ENCODE assay signal across 8 mouse cellular contexts in the genomic region with DNA sequence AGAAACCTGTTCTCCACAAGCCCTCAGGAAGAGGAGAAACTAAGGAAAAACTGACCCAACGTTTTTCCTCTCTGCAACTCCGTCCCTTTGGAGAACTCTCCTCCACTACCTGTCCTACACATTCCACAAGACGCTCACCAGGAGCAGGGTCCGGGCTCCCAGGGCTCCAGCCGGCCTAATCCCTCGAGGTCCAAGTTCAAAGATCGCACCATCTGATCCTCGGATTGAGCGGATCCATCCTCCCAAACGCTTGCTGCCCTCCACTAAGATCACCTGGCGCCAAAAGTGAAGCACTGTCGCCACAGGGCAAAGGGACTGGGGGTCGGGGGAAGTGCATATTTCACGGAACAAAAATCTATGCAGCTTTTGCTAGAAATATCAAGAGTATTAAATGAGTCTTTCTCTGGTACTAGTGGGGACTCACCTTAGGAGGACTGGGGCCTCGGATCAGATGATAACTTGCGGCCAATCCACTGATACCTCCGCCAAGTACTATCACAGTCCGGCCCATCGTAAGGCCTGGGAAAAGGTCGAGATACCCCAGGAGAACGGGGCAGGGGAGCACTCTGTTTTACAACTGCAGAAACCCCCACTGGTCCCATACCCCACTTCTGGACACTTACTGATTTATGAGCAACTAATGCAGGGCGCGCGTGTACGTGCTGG. TPM values are rescaled to one million over a fixed set of nuclear protein-coding genes. Genes with fewer than 3 reads are reported as not detected.
A peak's percentile ranks its signal among the peaks of the same experiment; 100 is the strongest.
DNase-seq lines count a peak whose midpoint lies in the region; ATAC-seq and TF ChIP-seq lines count a peak whose summit lies in the region.

No protein-coding gene starts in this region.

- peak overlapping the region; percentile 78 for H3K9ac ChIP-seq in MEL (ENCODE audit: control insufficient read depth, low read depth, low read length, poor library complexity, severe bottlenecking)
- peak overlapping the region; percentile 92 for H3K9ac ChIP-seq in heart, embryonic 13.5 days
- peak overlapping the region; percentile 63 for H3K9ac ChIP-seq in midbrain, embryonic 15.5 days

- peak overlapping the region; percentile 83 for H3K4me2 ChIP-seq in heart, embryonic 13.5 days
- H3K4me2 ChIP-seq in midbrain, embryonic 15.5 days = peak overlapping the region; percentile 79

- peak overlapping the region; percentile 93 for H3K27ac ChIP-seq in MEL (ENCODE audit: control insufficient read depth, low read depth, low read length)
- H3K27ac ChIP-seq in heart, embryonic 13.5 days (replicated peaks) = peak overlapping the region; percentile 94
- peak overlapping the region; percentile 35; the same call in 1 of the 2 replicates for H3K27ac ChIP-seq in midbrain, embryonic 15.5 days

- TF ChIP-seq RAD21 in MEL (IDR thresholded peaks at IDR 0.05; ENCODE audit: low read depth, low read length) = no peak

- TF ChIP-seq CTCF in MEL (IDR thresholded peaks at IDR 0.05 in 2 of 3, conservative IDR thresholded peaks at IDR 0.05 in 1 of 3; ENCODE audit: control insufficient read depth in 1 of 3, insufficient read depth in 1 of 3, low read depth in 2 of 3, low read length in 3 of 3, poor library complexity in 1 of 3, severe bottlenecking in 1 of 3) = no peak

- peak; percentile 92 for DNase-seq in heart, adult 11 months
- DNase-seq in heart, postnatal 4 days = no peak
- no peak for DNase-seq in MEL (ENCODE audit: low read depth, low spot score)
- peak; percentile 59 for DNase-seq in kidney, postnatal 14 days
- DNase-seq in gastrocnemius, postnatal 36 days = no peak
- no peak for DNase-seq in right cerebral cortex, postnatal 25 days

- no peak for ATAC-seq in heart, embryonic 13.5 days (ENCODE audit: extremely low read depth, insufficient number of reproducible peaks, low FRiP score, low TSS enrichment)
- ATAC-seq in midbrain, embryonic 15.5 days (replicated peaks) = peak; percentile 40

- no peak; a peak in 1 of 4 replicates for TF ChIP-seq POLR2A in MEL (IDR thresholded peaks at IDR 0.05; ENCODE audit: control insufficient read depth in 1 of 2, insufficient read depth in 1 of 2, low read depth in 1 of 2, low read length in 2 of 2, poor library complexity in 1 of 2)

- intact Hi-C loops in gastrocnemius, postnatal 36 days (cut with DNase I) = loop anchor here (10.0 kb wide), 1 partner anchor 166 kb away; a partner anchor contains a TSS

- no peak for TF ChIP-seq EP300 in MEL (IDR thresholded peaks at IDR 0.05; ENCODE audit: low read depth in 1 of 2, low read length in 2 of 2)

- H3K36me3 ChIP-seq in MEL (ENCODE audit: control insufficient read depth in 1 of 2, insufficient read depth in 2 of 2, low read length in 2 of 2) = peaks cover 1 to 10% of the 10 kb centered on the region in 2 experiments
- peaks cover 76% of the 10 kb centered on the region for H3K36me3 ChIP-seq in heart, embryonic 13.5 days
- H3K36me3 ChIP-seq in midbrain, embryonic 15.5 days (replicated peaks) = peaks cover 44% of the 10 kb centered on the region

- H3K4me1 ChIP-seq in MEL (ENCODE audit: control insufficient read depth in 1 of 2, insufficient read depth in 2 of 2, low read length in 2 of 2) = peaks cover 0 to 10% of the 10 kb centered on the region in 2 experiments; a peak in 1 of 4 replicates
- peaks cover 31% of the 10 kb centered on the region for H3K4me1 ChIP-seq in heart, embryonic 13.5 days
- H3K4me1 ChIP-seq in midbrain, embryonic 15.5 days = peaks cover 25% of the 10 kb centered on the region

- peak overlapping the region; percentile 58 to 76 for H3K4me3 ChIP-seq in MEL (ENCODE audit: control insufficient read depth in 1 of 2, insufficient read depth in 1 of 2, low read depth in 2 of 2, low read length in 2 of 2)
- peak overlapping the region; percentile 70 for H3K4me3 ChIP-seq in heart, embryonic 13.5 days
- H3K4me3 ChIP-seq in midbrain, embryonic 15.5 days = peak overlapping the region; percentile 69

- peaks cover 4% of the 10 kb centered on the region; the same call in 1 of the 2 replicates for H3K79me2 ChIP-seq in MEL (ENCODE audit: control insufficient read depth, insufficient read depth, low read length, poor library complexity)

- no peaks in the 10 kb centered on the region for H3K9me3 ChIP-seq in MEL (replicated peaks; ENCODE audit: insufficient read depth, low read length)
- no peaks in the 10 kb centered on the region for H3K9me3 ChIP-seq in heart, embryonic 13.5 days
- no peaks in the 10 kb centered on the region for H3K9me3 ChIP-seq in midbrain, embryonic 15.5 days

- no peaks in the 10 kb centered on the region for H3K27me3 ChIP-seq in MEL (ENCODE audit: control insufficient read depth in 1 of 2, insufficient read depth in 2 of 2, low read length in 2 of 2)
- H3K27me3 ChIP-seq in heart, embryonic 13.5 days (replicated peaks) = no peaks in the 10 kb centered on the region
- no peaks in the 10 kb centered on the region for H3K27me3 ChIP-seq in midbrain, embryonic 15.5 days (replicated peaks)

- WGBS in heart, embryonic 13.5 days = 1% methylated on average over 25 of the region's 25 CpGs
- WGBS in midbrain, embryonic 15.5 days = 2% methylated on average over 25 of the region's 25 CpGs

TF ChIP-seq in MEL, 35 proteins besides CTCF, POLR2A, EP300 and RAD21:
- TF ChIP-seq NELFE (IDR thresholded peaks at IDR 0.05; ENCODE audit: low read depth, low read length) = no peak
- no peak for TF ChIP-seq MYB (IDR thresholded peaks at IDR 0.05; ENCODE audit: low read depth, low read length)
- no peak for TF ChIP-seq HCFC1 (IDR thresholded peaks at IDR 0.05; ENCODE audit: low read depth, low read length)
- TF ChIP-seq POLR2AphosphoS5 (IDR thresholded peaks at IDR 0.05; ENCODE audit: borderline replicate concordance, low read depth, low read length) = no peak
- no peak for TF ChIP-seq TAL1 (IDR thresholded peaks at IDR 0.05; ENCODE audit: low read length)
- TF ChIP-seq ZC3H11A (IDR thresholded peaks at IDR 0.05; ENCODE audit: low read depth, low read length) = no peak
- TF ChIP-seq CHD1 (IDR thresholded peaks at IDR 0.05; ENCODE audit: low read depth, low read length) = no peak
- TF ChIP-seq MXI1 (IDR thresholded peaks at IDR 0.05; ENCODE audit: low read depth, low read length) = no peak
- no peak for TF ChIP-seq SMC3 (IDR thresholded peaks at IDR 0.05; ENCODE audit: low read depth, low read length)
- TF ChIP-seq POLR2AphosphoS2 (IDR thresholded peaks at IDR 0.05; ENCODE audit: low read length) = no peak
- no peak for TF ChIP-seq E2F4 (IDR thresholded peaks at IDR 0.05; ENCODE audit: borderline replicate concordance, low read depth, low read length)
- no peak for TF ChIP-seq TCF12 (IDR thresholded peaks at IDR 0.05; ENCODE audit: low read depth, low read length)
- no peak for TF ChIP-seq MAX (IDR thresholded peaks at IDR 0.05; ENCODE audit: low read length)
- no peak for TF ChIP-seq TBP (IDR thresholded peaks at IDR 0.05; ENCODE audit: low read depth, low read length)
- no peak for TF ChIP-seq ELF1 (IDR thresholded peaks at IDR 0.05; ENCODE audit: low read depth, low read length)
- TF ChIP-seq ZMIZ1 (IDR thresholded peaks at IDR 0.05; ENCODE audit: low read depth, low read length) = no peak
TF ChIP-seq in MEL: peak in this region for 0.

RNA-seq across cellular contexts. Expression of a gene that starts 0.6 kb away (rescaled TPM):
- total RNA-seq in heart, postnatal 4 days (2021) = 10 to 100 TPM; 22.3 to 23.4 TPM
- 21.5 and 27.0 TPM in 2 replicates for total RNA-seq in MEL (2012; rRNA removed)
- 10 to 100 TPM in 1 of 2 experiments, not detected in 1; 63.6 TPM for polyA plus RNA-seq in MEL (2012; ENCODE audit: insufficient read depth in 1 of 2, insufficient read length in 2 of 2, low read depth in 1 of 2, low replicate concordance in 2 of 2, missing spikeins in 1 of 2)
- 36.1 and 42.1 TPM in 2 replicates for polyA plus RNA-seq in heart, embryonic 13.5 days (2015; fragmentation: Nextera tagmentation; extraction: Ambion mirVana)
- 48.7 and 56.2 TPM in 2 replicates for polyA plus RNA-seq in midbrain, embryonic 15.5 days (2015; fragmentation: Nextera tagmentation; extraction: Ambion mirVana)
- 1 to 10 TPM; 8.7 TPM for total RNA-seq in gastrocnemius, postnatal 36 days (2021)

RNA-seq across cellular contexts. Expression of a gene that starts 7.4 kb away (rescaled TPM):
- total RNA-seq in heart, postnatal 4 days (2021) = 10 to 100 TPM; 23.2 to 23.7 TPM
- total RNA-seq in MEL (2012; rRNA removed) = 10.0 and 11.3 TPM in 2 replicates
- 10 to 100 TPM in 1 of 2 experiments, not detected in 1; 66.4 TPM for polyA plus RNA-seq in MEL (2012; ENCODE audit: insufficient read depth in 1 of 2, insufficient read length in 2 of 2, low read depth in 1 of 2, low replicate concordance in 2 of 2, missing spikeins in 1 of 2)
- 48.4 and 52.2 TPM in 2 replicates for polyA plus RNA-seq in heart, embryonic 13.5 days (2015; fragmentation: Nextera tagmentation; extraction: Ambion mirVana)
- 119 and 122 TPM in 2 replicates for polyA plus RNA-seq in midbrain, embryonic 15.5 days (2015; fragmentation: Nextera tagmentation; extraction: Ambion mirVana)
- total RNA-seq in gastrocnemius, postnatal 36 days (2021) = 10 to 100 TPM; 13.5 to 13.8 TPM

RNA-seq across cellular contexts. Expression of a gene that starts 10.3 kb away (rescaled TPM):
- total RNA-seq in heart, postnatal 4 days (2021) = 10 to 100 TPM; 26.7 to 29.9 TPM
- total RNA-seq in MEL (2012; rRNA removed) = 16.5 and 16.8 TPM in 2 replicates
- 10 to 100 TPM in 1 of 2 experiments, not detected in 1; 33.1 TPM for polyA plus RNA-seq in MEL (2012; ENCODE audit: insufficient read depth in 1 of 2, insufficient read length in 2 of 2, low read depth in 1 of 2, low replicate concordance in 2 of 2, missing spikeins in 1 of 2)
- 54.6 and 55.1 TPM in 2 replicates for polyA plus RNA-seq in heart, embryonic 13.5 days (2015; fragmentation: Nextera tagmentation; extraction: Ambion mirVana)
- polyA plus RNA-seq in midbrain, embryonic 15.5 days (2015; fragmentation: Nextera tagmentation; extraction: Ambion mirVana) = 112 and 116 TPM in 2 replicates
- 10 to 100 TPM in 1 of 2 experiments, 1 to 10 TPM in 1; 9.6 to 10.5 TPM for total RNA-seq in gastrocnemius, postnatal 36 days (2021)

RNA-seq across cellular contexts. Expression of a gene that starts 14.4 kb away (rescaled TPM):
- total RNA-seq in heart, postnatal 4 days (2021) = 100 to 1,000 TPM; 102 to 108 TPM
- total RNA-seq in MEL (2012; rRNA removed) = 100 and 101 TPM in 2 replicates
- 100 to 1,000 TPM in 1 of 2 experiments, 10 to 100 TPM in 1; 71.0 to 408 TPM for polyA plus RNA-seq in MEL (2012; ENCODE audit: insufficient read depth in 1 of 2, insufficient read length in 2 of 2, low read depth in 1 of 2, low replicate concordance in 2 of 2, missing spikeins in 1 of 2)
- 77.2 and 89.6 TPM in 2 replicates for polyA plus RNA-seq in heart, embryonic 13.5 days (2015; fragmentation: Nextera tagmentation; extraction: Ambion mirVana)
- polyA plus RNA-seq in midbrain, embryonic 15.5 days (2015; fragmentation: Nextera tagmentation; extraction: Ambion mirVana) = 99.7 and 102 TPM in 2 replicates
- total RNA-seq in gastrocnemius, postnatal 36 days (2021) = 10 to 100 TPM; 80.9 to 82.2 TPM

RNA-seq across cellular contexts. Expression of a gene that starts 29.2 kb away (rescaled TPM):
- 100 to 1,000 TPM; 862 to 916 TPM for total RNA-seq in heart, postnatal 4 days (2021)
- 164 and 169 TPM in 2 replicates for total RNA-seq in MEL (2012; rRNA removed)
- 100 to 1,000 TPM; 292 to 415 TPM for polyA plus RNA-seq in MEL (2012; ENCODE audit: insufficient read depth in 1 of 2, insufficient read length in 2 of 2, low read depth in 1 of 2, low replicate concordance in 2 of 2, missing spikeins in 1 of 2)
- polyA plus RNA-seq in heart, embryonic 13.5 days (2015; fragmentation: Nextera tagmentation; extraction: Ambion mirVana) = 424 and 495 TPM in 2 replicates
- 229 and 238 TPM in 2 replicates for polyA plus RNA-seq in midbrain, embryonic 15.5 days (2015; fragmentation: Nextera tagmentation; extraction: Ambion mirVana)
- 100 to 1,000 TPM; 874 to 989 TPM for total RNA-seq in gastrocnemius, postnatal 36 days (2021)

Comparison
In these comparisons a context has a peak if more than half of its experiments do, and no peak if none do; other contexts are left out.
1. DNase-seq: peak in heart, adult 11 months (single experiment) and kidney, postnatal 14 days (single experiment); none in heart, postnatal 4 days (single experiment), MEL (single experiment), gastrocnemius, postnatal 36 days (0 of 2) and right cerebral cortex, postnatal 25 days (single experiment).
2. H3K27ac ChIP-seq: peak in every context shown above with its lines; median percentile 94 in heart, embryonic 13.5 days; 93 in MEL; 35 in midbrain, embryonic 15.5 days.
3. Peak in every context shown above with its lines, with median percentiles within 50 percentile points of each other: H3K4me3 ChIP-seq and H3K9ac ChIP-seq.